Mouse (Mus musculus) C2C12 (cell line): Measurements from ENCODE around the gene Haghl. TPM values are rescaled to one million over a fixed set of nuclear protein-coding genes. Genes with fewer than 3 reads are reported as not detected.
"Not testable (repeated sequence)": the region's sequence is repeated elsewhere in the genome, so short reads cannot be mapped to it uniquely, and the experiment has no call there.

ENCODE experiments used
- H3K27me3 ChIP-seq: one replicate; pipeline ENCODE4 v1.6.1; 2011; ENCODE audit not compliant: control insufficient read depth, insufficient read depth, insufficient read length
- H3K36me3 ChIP-seq: one replicate; pipeline ENCODE4 v1.6.1; 2011; ENCODE audit not compliant: control insufficient read depth, insufficient read depth
- H3K4me3 ChIP-seq: one replicate; pipeline ENCODE4 v1.5.1; 2011; ENCODE audit warnings: mild to moderate bottlenecking, control low read depth; ENCODE audit not compliant: poor library complexity, insufficient read depth, severe bottlenecking
- H3K79me2 ChIP-seq: one replicate; pipeline ENCODE4 v1.6.1; 2011; ENCODE audit not compliant: control insufficient read depth, insufficient read depth
- H3K79me3 ChIP-seq: one replicate; pipeline ENCODE4 v1.6.1; 2011; ENCODE audit warnings: low read depth, control low read depth
- H3ac ChIP-seq: one replicate; pipeline ENCODE3; 2011; ENCODE audit warnings: low read depth; ENCODE audit not compliant: control insufficient read depth, insufficient read length
- CEBPB ChIP-seq: IDR thresholded peaks from one replicate; pipeline ENCODE4 v1.6.1; 2011; ENCODE audit warnings: low read depth, mild to moderate bottlenecking, control low read depth, moderate library complexity
- CTCF ChIP-seq: IDR thresholded peaks from one replicate; pipeline ENCODE4 v1.5.1; 2011; ENCODE audit not compliant: control insufficient read depth, insufficient read depth, insufficient read length
- FOSL1 ChIP-seq: IDR thresholded peaks from one replicate; pipeline ENCODE4 v1.8.0; 2011; ENCODE audit warnings: mild to moderate bottlenecking, low read length; ENCODE audit not compliant: poor library complexity, insufficient read depth, severe bottlenecking
- MAX ChIP-seq: IDR thresholded peaks from one replicate; pipeline ENCODE4 v1.6.1; 2011; ENCODE audit warnings: mild to moderate bottlenecking, control low read depth
- MYOD1 ChIP-seq: IDR thresholded peaks from one replicate; pipeline ENCODE4 v1.6.1; 2011; ENCODE audit warnings: low read depth; ENCODE audit not compliant: control insufficient read depth, insufficient read length
- MYOG ChIP-seq: IDR thresholded peaks from one replicate; pipeline ENCODE4 v1.6.1; 2011; ENCODE audit not compliant: control insufficient read depth, insufficient read length; ENCODE audit errors: extremely low read depth
- USF1 ChIP-seq: IDR thresholded peaks from one replicate; pipeline ENCODE4 v1.6.1; 2011; ENCODE audit warnings: low read depth, mild to moderate bottlenecking, control low read depth, moderate library complexity
- polyA plus RNA-seq: library from polyadenylated mRNA; unstranded; fragments of >200 nt; fragmentation: generic; extraction: Trizol; gene quantifications from one replicate; pipeline ENCODE4 v1.2.1, GENCODE M21; 2012; ENCODE audit warnings: missing spikeins

The Haghl gene
- polyA plus RNA-seq, 1 experiment: 14.4 TPM

DNA sequence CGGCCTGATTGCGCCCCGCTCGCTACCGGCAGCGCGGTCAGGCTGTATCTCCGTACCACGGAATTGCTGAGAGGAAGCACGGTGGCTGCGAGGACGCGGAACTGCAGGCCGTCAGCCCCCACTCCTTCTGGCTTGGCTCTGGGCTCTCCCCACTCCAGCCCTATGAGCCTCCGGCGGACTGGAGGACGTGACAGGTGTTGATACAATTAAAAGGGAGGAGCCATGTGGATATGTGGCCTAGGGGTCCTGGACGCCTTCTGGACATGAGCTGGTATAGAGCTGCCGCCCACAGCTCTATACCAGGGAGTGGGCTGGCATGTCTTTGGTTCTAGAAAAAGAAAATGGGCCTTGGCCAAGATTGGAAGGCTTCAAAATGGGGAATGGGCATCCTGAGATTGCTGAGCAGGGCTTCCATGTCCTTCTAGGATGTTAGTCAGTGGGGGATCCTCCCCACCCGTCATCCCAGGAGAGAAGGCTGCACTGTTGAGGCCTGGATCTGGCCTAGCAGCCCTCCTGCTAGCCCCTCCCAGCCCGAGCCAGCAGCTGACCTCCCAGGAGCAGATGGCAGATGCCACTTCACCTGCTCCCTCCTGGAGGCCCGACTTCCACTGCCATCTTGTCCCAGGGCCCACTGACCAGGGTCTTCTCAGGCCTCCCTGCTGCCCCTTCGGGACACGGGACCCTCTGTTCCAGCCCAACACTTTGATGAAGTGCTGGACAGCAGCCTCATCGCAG lies 24.3 kb upstream of the Haghl start:
- Histone ChIP-seq H3ac (peak overlapping the region; percentile 76), H3K79me2 (no peaks in the 10 kb centered on the region), H3K4me3 (peak overlapping the region; percentile 43), H3K36me3 (no peaks in the 10 kb centered on the region), H3K27me3 (no peaks in the 10 kb centered on the region), H3K79me3 (no peaks in the 10 kb centered on the region)
- no peak for TF ChIP-seq CTCF
- TF ChIP-seq MYOG: no peak
- no peak for TF ChIP-seq FOSL1
- TF ChIP-seq MAX: no peak
- TF ChIP-seq CEBPB: no peak
- no peak for TF ChIP-seq USF1
- TF ChIP-seq MYOD1: no peak

DNA sequence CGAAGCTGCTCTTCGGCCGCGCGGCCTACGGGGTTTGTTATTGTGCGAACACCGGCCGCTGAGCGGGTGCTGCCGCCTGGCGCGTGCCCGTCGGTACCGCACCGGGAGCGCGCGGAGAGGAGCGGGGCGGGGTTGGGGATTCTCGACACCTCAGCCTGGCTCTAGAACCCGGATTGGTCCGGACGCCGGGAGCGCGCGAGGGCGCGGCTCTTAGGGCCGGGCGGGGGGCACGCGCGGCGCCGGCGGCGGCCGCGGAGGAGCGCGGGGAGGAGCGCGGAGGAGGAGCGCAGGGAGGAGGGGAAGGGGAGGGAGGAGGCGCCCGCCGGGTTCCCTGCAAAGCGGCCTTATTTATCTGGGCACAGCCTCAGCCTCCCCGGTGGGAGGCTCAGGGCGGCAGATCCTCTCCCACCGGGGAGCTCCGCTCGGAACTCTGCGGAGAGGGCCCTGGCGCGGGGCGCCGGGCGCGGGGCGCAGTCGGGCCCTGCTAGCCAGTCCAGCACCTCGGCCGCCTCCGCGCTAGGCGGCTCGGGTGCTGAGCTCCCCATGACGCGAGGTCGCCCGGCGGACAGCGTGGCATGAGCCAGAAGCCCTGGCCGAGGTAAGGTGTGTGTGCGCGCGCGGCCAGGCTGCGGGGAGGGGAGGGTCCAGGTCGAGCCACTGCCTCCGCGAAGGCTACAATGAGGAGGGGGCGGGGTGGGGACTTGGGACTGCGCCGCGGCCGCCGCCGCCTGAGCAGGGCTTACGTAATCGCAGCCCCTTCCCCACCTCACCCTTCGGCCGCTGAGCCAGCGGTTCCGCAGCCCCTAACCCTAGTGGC lies 23.5 kb upstream of the Haghl start, which contains the start of gene Fbxl16:
TSS of gene Fbxl16 (plus strand) at position 297 of the 817 bp plus-strand sequence.
- no peak for TF ChIP-seq MYOG
- no peak for TF ChIP-seq MYOD1
- no peak for TF ChIP-seq MAX
- TF ChIP-seq USF1: no peak
- no peak for TF ChIP-seq FOSL1
- TF ChIP-seq CEBPB: no peak
- no peak for TF ChIP-seq CTCF
- Histone ChIP-seq H3K27me3 (no peaks in the 10 kb centered on the region), H3K36me3 (no peaks in the 10 kb centered on the region), H3K79me2 (no peaks in the 10 kb centered on the region), H3ac (peak within 1 kb of the TSS; percentile 76), H3K79me3 (no peaks in the 10 kb centered on the region), H3K4me3 (peak within 1 kb of the TSS; percentile 43)

DNA sequence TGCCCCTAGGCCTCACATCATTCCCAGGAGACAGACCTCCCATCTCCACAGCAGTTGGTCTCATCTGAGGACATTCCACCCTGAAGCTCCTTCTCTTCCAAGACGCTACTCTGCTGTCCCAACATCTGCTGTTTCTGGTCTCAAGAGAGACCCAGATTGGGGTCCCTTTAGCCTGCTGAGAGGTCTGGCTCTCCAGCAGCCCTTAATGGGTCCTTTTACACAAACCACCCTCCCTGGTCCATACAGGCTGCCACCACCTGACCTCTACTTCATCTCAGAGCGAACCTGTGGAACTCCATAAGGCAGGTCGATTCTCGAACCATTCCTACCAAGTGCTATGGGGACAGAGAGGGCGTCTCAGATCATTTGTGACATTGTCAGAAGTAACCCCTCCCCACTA lies 22.6 kb upstream of the Haghl start:
- no peaks in the 10 kb centered on the region for H3K79me3 ChIP-seq
- H3K4me3 ChIP-seq: no peak overlapping the region
- no peaks in the 10 kb centered on the region for H3K79me2 ChIP-seq
- H3K36me3 ChIP-seq: no peaks in the 10 kb centered on the region
- TF ChIP-seq MYOD1 (no peak), MAX (no peak), MYOG (no peak), CEBPB (no peak), USF1 (no peak), FOSL1 (no peak), CTCF (no peak)
- H3K27me3 ChIP-seq: no peaks in the 10 kb centered on the region
- H3ac ChIP-seq: no peak overlapping the region

DNA sequence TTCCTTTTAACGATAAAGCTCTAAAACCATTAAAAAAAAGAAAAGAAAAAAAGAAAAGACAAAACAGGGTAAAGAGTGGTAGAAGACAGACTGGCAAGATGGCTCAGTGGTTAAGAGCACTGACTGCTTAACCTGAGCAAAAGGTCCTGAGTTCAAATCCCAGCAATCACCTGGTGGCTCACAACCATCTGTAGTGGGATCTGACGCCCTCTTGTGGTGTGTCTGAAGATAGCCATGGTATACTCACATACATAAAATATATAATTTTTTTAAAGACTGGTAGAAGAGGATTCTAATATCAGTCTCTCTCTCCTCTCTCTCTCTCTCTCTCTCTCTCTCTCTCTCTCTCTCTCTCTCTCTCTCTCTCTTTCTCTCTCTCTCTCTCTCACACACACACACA lies 22.0 kb upstream of the Haghl start:
- not testable (repeated sequence) for H3ac ChIP-seq, H3K27me3 ChIP-seq, H3K79me2 ChIP-seq, H3K79me3 ChIP-seq, H3K36me3 ChIP-seq, H3K4me3 ChIP-seq

DNA sequence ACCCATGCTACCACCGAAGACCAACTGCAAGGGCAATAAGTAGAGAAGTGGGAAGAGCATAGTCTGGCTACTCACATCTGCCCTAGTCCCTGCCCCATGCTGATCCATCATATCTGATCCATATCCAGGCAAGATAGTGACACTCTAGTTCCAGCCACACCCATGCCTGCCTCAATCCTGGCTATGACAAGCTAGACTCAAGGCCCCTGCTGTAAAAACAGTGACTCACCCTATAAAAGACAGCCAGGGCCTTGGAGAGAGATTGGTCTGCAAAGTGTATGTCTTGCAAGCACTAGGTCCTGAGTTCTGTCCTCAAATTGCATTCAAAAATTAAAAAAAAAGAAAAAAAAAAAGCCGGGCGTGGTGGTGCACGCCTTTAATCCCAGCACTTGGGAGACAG lies 21.0 kb upstream of the Haghl start:
- Histone ChIP-seq H3K36me3 (no peaks in the 10 kb centered on the region), H3K27me3 (no peaks in the 10 kb centered on the region)

More for the DNA sequence above, 21.0 kb upstream of the Haghl start:
- Histone ChIP-seq H3K4me3 (no peak overlapping the region), H3ac (no peak overlapping the region), H3K79me3 (no peaks in the 10 kb centered on the region), H3K79me2 (no peaks in the 10 kb centered on the region)
- TF ChIP-seq MYOG (no peak), CEBPB (no peak), MYOD1 (peak; percentile 42), USF1 (no peak), MAX (no peak), FOSL1 (no peak), CTCF (no peak)
